Mouse (Mus musculus) MEL-GATA-1-ER (cell line): Measurements from ENCODE around the gene Arhgef17.

Source experiments
- DNase-seq: peaks from one replicate; pipeline ENCODE4 v3.0.0-alpha.2; 2012; ENCODE audit warnings: low read depth; ENCODE audit errors: extremely low read depth

The Arhgef17 gene

DNA sequence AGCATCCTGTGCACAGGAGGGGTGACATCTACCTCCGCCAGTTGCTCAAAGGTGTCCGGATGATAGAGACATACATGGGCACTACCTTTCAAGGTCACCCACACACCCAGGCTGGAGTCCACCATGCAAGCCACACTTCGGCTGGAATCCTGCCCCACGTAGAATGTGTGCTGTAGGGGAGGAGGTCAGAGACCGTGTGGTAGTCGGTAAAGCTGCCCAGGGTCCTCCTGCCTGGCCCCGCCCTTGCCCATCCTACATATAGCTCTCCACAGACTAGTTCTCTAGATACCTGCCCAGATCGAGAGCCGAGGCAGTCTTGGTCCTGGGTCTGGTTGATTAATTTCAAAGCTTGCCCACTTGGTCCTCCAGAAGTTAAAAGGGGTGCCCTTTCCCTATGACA lies 55.1 kb downstream of the Arhgef17 start:
- no peak for DNase-seq

DNA sequence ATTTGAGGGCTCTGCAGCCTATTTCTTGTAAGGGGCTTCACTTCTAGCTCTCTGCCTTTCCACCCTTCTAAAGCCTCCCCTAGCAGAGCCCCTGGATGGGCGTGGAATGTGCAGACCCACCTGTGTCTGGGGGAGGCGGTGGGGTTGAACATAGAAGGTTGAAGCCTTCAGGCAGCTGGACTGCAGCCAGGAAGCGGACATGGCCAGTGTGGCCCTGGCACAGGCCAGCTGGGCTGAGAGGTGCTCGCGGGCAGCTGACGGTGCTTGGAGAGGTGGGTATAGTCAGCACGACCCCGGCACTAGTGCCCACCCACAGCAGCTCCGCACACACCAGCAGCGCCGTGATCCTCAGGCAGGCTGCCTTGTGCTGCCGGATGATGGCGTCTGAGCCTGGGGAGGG lies 55.6 kb downstream of the Arhgef17 start:
- DNase-seq = no peak

DNA sequence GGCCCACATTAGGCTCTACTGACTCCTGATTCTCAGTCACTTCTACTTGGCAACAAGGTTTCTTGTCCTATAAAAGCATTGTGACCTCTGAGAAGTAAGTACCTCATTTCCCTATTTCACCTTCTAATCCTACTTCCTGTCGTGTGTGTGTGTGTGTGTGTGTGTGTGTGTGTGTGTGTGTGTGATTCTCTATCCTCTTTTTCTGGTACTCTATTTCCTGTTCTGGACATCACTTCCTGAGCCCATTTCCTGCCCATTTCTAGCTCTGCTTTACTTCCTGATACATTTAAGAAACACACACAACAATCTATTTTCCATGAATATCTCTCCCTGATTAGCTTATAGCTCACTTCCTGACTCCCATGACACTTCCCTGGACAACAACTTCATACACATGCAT lies 56.1 kb downstream of the Arhgef17 start:
- no peak for DNase-seq

DNA sequence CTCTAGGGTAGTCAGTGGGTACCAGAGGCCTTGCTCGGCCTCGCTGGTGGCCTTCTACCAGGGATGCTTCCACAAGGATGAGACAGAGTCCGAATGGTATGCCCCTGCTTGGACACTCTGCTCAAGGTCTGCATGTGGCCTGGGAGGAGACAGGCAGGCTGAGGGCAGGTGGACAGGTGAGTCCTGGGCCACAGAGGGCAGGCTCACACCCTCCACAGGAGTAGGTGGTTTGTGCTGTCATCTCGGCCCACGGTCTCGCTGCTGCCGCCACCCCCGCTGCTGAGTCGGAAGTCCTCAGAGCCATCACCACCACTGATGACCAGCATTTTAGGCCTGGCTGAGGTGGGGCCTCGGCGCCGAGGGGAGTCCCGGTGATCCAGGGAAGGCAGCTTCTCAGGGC lies 58.7 kb downstream of the Arhgef17 start:
- DNase-seq = no peak

DNA sequence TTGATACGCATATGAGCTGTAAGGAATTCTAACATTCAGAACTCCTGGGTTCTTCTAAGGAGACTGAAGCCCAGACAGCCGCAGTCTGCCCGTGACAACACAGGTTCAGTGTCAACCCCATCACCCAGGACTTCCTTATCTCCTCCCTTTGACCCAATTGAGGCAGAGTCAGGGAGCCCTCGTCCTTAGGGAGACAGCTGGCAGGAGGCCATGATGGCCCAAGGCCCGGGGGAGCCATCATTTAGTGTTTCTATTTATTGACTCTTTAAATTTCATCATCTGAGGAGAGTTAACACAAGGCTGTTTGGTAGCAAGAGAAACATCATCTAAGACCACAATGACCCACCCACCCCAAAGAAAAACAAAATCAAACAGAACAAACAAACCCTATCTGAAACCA lies 60.0 kb downstream of the Arhgef17 start:
- no peak for DNase-seq

DNA sequence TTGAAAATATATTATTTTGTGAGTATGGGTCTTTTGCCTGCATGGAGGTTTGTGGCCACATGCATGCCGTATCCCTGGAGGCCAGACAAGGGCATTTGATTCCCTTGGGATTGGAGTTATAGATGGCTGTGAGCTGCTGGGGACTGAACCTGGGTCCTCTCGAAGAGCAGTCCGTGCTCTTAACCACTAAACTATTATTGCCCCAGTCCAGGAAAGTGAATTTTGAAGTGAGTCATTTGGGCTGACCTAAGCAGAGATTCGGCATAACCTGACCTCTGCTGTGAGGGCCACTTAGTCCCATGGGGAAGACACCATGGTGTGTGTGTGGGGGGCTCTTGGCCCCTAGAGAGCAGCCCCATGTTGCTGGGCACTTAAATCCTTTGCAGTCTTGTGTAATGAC lies 60.6 kb downstream of the Arhgef17 start:
- no peak for DNase-seq

DNA sequence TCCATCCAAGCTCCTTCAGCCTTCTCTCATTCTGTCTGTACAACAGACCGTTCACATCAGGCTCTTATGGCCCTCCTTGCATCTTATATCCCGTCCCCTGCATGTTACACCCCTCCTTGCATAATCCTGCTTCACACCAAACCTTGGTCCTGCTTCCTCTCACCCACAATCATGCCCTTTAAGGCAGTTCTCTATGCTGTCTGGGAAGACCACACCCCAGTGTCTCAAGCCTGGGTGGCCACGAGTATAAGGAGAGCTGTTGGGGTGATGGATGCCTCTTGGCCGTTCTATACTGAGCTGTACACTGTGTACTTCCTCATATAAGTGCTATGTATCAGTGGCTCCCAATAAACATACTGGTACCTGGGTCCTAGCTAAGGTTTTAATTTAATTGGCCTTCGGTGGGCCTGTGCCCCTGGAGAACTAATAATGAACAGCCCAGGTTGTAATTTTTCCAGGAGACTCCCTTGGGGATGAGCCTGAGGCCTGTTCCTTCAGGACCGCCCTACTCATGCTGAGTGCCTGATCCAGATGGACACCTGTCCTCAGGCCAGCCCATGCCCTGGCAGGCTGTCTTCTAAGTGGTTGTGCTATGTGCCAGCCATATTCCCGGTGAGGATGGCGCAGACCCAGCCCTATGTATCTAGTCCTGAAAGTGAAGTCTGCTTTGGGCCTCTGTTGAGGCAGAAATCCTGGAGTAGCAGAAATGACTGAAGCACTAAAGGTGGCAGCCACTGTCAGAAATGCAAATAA lies 61.9 kb downstream of the Arhgef17 start:
- no peak for DNase-seq

DNA sequence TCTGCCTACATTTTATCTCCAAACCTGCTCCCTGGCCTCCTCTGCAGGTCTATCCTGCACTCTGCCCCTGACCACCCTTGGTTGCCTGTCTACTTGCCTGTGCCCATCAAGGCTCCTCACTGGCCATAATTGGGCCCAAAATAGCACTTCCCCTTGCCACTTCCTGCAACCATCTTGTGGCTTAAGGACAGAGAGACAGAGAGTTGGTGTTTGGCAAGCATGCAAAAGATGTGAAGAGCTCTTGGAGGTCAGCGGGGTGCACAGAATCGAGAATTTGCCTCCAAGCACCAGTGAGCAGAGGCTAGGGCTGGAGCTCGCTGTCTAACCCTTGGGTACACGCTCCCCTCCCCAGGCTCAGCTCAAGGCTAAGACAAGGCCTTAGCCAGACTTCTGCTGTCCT lies 63.4 kb downstream of the Arhgef17 start:
- DNase-seq = no peak

DNA sequence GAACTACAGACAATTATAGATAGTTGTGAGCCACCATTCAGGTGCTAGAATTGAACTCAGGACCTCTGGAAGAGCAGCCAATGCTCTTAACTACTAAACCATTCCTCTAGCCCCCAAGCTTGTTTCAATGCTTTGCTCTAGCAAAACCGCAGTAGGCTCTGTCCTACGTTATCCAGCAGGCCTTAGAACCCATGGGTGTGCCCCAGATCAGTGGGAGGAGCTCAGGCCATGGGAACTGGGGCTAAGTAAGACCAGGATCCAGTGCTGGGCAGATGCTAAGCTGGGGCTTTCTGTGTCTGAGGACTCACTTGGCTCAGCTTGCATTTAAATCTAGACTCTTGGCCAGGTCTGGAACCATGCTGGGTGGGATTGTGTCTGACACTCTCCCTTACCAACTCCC lies 64.3 kb downstream of the Arhgef17 start:
- no peak for DNase-seq

DNA sequence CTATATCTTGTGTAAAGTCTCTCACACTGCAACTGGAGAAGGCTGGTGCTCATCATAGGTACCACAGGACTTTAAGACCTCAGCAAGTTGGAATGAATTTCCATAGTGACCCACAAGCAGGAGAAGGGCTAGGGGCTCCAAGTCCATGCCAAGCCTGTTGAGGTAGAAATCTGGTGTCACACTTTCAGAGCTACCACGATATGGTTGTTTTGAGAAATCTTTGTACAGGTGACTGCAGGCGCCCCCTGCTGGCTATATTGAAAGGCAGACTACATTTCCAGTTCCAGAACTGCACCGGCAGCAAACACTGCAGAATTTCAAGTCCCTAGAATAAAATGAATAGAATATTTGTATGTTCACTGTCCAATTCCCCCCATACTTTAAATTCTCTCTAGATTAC lies 65.2 kb downstream of the Arhgef17 start:
- DNase-seq = no peak

DNA sequence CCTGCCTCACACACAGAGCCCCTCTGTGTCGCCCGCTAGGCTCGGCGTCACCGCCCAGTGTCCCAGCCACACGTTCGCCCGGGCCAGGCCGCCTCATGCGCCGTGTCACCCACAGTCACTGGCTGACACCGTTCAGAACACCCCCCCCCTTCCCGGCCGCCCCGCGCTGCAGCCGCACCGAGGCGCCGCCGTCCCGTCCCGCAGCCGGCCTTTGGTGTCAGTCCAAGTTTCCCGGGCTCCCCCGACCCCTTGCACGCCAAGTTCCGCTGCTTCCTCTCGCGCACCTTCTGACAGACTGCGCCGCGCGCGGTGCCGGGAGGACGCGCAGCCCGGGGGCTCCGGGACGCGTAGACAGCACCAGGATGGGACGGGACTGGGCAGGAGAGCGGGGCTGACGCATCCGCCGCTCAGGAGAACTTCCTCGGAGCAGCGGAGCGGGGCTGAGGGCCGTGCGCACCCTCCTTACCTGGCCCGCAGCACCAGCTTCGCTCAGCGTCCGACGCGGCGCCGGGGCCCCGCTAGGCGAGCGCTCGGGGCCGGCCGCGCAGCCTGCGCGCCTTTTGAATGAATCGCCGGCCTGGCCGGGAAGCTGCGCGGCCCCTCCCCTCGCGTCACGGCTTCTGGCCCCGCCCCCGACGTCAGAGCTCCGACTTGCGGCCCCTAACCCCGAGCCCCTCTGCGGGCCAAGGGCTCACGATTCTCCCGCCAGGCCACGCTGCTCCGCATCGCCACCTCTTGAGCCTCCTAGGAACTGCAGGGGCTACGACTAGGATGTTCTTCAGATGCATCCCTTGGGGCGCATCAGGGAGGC lies 68.9 kb downstream of the Arhgef17 start, which contains the start of gene Relt:
Relt (minus strand) TSS at position 619 of the 811 bp plus-strand sequence.
- peak; percentile 81 for DNase-seq

DNA sequence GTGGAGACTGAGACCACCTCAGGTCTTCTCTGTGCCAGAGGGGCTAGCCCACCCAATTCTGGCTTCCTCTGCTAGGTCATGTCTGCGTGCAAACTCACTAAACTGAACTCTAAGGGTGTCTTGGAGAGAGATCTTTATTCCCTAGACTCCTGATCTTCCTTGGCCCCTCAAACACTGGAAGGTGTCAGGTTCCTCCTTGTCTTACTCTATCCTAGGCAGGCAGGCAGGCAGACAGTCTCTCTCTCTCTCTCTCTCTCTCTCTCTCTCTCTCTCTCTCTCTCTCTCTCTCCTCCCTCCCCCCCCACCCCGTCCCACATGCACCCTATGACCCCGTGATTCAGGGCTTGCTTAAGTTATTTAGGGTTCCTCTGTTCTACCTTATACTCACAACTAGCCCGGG lies 69.6 kb downstream of the Arhgef17 start:
- DNase-seq = no peak

DNA sequence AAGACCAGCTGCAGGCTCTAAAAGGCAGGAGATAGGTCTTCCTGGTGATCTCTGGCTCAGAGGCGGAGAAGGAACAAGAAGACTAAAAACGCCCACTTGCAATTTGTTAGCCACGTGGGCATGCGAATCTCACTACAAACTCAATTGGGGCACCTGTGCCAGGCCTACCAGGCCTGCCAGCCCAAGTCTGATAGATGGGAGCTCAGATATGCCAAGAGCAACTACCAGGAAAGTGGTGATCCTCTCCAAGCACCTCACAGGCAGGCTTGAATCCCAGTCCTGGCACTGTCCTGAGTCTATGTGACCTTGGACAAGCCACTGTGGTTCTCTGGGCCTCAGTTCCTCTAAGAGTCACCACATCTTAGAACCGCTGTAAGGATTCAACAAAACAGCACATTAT lies 70.7 kb downstream of the Arhgef17 start:
- no peak for DNase-seq

DNA sequence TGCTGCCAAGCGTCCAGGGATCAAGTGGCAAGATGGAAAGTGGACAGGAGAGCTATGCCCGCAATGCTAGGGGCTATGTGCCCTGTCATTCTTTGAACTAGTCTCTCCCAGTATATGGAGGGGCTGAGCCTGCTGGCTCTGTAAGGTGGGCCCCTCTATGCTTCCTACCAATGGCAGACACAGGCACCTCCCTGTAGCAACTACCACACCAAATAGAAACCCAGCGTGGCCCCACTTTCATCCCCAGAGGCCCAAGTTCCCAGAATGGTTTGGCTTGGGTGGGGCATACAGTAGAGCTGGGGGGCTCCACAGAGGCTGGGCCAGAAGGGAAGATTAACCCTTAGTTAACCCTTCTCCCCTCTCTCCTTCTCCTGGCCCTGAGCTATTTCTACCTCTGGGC lies 71.5 kb downstream of the Arhgef17 start:
- DNase-seq = no peak

DNA sequence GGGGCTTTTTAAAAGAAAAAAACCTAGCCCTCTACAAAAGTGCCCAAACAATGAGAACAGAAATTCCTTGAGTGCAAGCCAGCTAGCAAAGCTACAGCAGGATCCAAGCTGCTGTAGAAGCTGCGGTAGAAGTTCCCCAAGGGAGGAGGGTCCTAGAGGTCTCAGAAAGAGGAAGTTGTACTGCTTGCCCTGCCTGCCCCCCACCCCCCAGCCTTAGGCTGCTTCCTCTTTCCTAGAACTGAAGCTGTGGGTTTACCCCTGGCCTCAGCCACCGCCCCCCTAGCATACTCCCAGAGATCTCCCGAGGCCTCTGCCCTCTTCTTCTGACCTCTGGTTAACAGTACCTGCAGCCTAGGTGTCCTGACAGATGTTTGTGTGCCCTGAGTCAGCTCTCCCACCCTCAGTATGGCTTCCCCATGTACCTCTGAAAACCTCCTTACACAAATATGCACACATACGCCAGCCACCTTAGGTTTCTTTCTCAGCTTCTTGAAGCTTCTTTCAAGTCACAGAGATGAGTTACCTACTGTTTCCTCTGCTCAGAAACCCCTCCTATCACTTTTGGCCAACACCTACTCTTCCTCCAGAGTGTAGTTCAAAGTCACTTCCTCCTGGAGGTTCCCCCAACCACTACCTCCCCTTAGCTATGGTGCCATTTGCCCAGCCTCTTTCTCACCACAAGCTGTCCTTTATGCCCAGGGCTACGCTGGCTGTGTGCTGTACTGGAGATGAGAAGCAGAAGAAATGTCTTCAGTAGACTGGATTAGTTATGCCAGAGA lies 75.9 kb downstream of the Arhgef17 start:
- peak; percentile 97 for DNase-seq

DNA sequence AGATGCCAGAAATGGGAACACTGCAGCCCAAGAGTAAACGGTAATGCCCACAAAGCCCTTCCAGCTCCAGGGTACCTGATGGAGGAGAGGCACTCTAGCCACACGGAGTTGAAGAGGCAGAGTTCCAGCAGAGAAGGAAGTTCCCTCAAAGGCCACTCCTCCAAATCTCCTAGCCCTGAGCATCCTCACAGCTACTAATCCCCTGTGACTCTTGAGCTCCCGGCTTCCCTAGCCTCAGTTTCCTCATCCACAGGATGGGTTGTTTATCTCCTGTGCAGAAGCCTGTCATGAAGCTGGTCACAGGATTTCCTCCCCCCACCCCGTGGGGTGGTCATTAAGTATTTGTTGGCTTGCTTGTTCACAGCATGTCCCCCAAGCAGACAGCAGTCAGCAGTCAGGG lies 76.6 kb downstream of the Arhgef17 start:
- DNase-seq = peak; percentile 71

DNA sequence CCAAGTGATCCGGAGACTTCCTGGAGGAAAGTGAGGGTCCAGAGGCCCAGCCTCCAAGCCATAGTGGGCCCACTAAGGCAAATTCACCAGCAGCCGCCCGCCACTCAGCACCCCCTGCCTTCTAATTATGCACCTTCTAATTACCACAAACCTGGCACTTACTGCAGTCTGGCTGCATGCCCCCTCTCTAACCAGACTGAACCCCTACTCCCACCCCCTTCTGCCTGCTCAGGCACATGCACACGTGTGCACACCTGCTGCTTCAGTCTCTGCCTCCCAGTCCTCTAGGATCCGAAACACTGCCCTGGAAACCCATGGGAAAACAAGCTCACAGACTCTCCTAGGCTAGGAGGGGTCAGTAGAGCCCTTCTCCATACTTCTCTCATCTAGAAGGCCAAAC lies 77.0 kb downstream of the Arhgef17 start:
- DNase-seq = no peak

DNA sequence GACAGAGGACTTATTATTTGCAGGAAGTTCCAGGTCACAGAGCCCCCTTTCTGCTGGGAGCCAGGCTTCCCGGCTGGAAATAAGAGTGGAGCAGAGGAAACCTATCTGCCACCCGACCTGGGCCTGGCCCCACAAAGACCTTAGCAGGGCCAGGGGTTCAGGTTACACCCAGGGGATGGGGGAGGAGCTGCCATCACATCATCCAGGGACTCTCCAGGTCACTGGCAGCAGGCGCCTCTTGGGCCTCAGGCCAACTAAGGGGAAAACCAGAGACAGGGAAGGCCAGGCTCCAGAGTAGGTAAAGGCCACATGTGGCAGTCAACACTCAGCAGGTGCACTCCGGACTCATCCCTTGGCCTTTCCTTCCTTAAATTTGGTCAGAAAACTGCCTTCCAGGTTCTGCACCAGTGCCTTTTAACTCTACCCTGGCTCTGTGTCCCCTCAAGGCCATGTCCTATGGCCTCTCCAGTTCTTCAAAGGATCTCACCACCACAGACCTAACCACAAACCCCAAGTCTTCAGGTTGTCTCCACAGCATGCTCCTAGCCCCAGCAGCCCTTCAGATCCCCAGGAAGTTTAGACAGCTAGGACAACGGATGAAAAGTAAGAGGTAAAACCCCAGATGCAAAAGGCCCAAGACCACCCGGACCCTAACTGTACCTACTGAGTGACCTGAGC lies 77.6 kb downstream of the Arhgef17 start:
- DNase-seq = no peak

DNA sequence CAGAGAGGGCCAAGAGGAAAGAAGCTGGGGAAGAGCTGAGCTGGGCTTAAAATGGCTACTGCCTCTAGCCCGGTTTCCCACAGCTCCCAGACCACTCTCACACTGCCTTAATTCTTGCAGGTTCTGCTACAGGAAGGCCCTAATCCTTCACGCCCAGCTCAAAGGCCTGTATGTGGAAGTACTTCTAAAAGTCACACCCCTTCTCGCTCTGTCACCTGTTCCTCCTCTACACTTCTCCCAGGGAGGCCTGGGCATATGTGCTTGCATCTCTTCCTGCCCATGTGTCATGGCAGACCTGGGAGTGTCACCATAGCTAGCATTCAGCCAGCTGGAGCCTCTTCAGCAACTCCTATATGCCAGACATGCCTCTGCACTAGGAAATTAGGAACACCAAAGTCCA lies 78.5 kb downstream of the Arhgef17 start:
- no peak for DNase-seq

DNA sequence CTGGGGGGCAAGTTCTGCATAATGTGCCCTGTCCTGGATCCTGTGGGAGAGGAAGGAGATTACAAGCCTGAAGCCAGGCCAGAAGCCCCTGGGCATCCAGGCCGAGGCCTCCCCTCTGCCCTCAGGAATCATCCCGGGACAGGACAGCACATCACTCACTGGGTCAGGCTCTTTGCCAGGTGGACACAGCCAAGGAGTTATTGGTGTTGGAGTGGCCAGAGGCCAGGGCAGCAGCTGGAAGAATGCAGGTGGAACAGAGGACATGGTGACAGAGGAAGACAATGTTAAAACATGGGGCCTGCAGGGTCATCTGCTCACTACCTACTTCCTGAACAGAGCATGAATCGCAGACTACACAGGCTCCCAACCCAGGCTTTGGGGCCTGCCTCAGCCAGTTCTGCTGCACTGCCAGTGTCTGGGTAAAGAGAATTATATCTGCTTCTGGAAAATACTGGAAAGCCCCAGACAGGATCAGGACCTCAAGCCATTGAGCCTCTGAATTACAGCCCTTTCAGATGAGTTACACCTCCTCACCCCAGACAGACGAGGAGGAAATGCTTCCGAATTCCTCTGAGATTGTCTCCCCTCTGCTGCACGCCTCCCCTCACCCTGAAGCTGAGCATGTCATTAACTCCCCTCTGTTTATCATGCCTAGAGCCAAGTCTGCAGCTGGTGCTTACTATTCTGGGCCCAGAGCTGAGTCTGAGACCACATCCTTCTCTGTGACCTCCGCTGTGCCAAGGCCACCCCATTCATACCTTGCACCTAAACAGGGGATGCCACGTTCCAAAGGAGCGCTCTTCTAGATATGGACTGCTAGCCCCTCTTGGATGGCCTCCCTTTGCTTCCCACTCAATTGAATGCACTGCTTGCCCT lies 80.2 kb downstream of the Arhgef17 start:
- DNase-seq = no peak

DNA sequence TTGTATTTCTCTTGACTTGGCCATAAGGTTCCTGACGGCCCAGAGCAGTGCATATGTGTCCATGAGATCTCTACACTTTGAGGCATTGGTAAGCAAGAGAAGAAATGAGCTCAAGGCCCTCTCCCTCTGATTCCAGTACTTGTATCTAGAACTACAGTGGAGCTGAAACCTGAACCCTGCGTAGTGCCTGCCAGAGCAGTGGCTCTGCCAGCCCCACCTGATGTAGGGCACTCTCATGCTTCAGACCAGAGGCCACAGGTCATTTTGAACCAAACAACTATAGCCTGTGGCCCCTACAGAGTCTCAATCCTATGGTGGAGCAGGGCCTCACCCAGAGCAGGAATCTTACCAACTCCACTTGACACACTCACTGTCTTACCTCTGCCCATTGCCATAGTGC lies 82.4 kb downstream of the Arhgef17 start:
- no peak for DNase-seq
